In the genomic region with DNA sequence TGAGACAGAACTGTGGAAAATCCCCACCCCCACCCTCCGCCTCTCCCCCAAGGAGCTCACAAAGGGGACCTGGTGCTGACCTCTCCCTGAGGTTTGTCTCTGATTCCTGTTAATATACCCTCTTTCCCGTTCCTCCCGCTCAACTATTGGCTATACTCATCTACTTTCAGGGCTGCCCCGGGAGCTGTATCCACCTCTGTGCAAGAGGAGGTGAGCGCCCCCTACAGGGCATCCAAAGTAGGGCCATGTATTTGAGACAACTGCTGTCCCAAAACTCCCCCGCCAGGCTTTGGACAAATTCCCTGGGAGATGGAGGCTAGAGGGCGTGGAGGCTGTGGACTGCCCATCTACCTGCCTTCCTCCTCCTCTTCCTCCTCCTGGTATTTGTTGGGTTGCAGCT, we compare ENCODE assay signal across 8 mouse cellular contexts. TPM values are rescaled to one million over a fixed set of nuclear protein-coding genes. Genes with fewer than 3 reads are reported as not detected.
DNase-seq lines count a peak whose midpoint lies in the region; ATAC-seq and TF ChIP-seq lines count a peak whose summit lies in the region.

No protein-coding gene starts in this region.

- in situ Hi-C loops in Patski (cut with MboI; ENCODE audit: low pct_unique_long_range_greater_than_20kb), result no loop called here

- no peaks in the 10 kb centered on the region for H3K27me3 ChIP-seq in Patski

- ATAC-seq in frontal cortex, adult (ENCODE audit: low TSS enrichment), result 0 out of 2 replicates have a peak, but pooled peaks have one; percentile 38
- ATAC-seq in Patski, result no peak
- peak; percentile 76 for ATAC-seq in megakaryocyte progenitor cell, adult 5-6 weeks (replicated peaks; ENCODE audit: poor library complexity)

- POLR2A ChIA-PET in Patski (lab: Charles Lee), result interaction anchor here (0.6 to 0.9 kb wide), 4 partner anchors 16 to 41 kb away, joined by 3 to 4 read pairs (median 4); a partner anchor contains a TSS

- DNase-seq in frontal cortex, postnatal 25 days (ENCODE audit: low spot score in 2 of 2), result no peak
- no peak for DNase-seq in Patski (ENCODE audit: low read depth, low spot score)
- peak; percentile 84 for DNase-seq in cerebellum, adult 9-10 months
- DNase-seq in heart, adult 18-20 months, result peak; percentile 63 to 81
- peak; percentile 80 to 90 for DNase-seq in kidney, postnatal 36 days
- DNase-seq in testis, postnatal 14 days (ENCODE audit: low spot score), result peak; percentile 64

- CTCF ChIA-PET in Patski (lab: Charles Lee), result interaction anchor here (0.7 to 3.1 kb wide), 17 partner anchors 11 to 73 kb away, joined by 3 to 14 read pairs (median 4); no protein-coding TSS in a partner anchor

- TF ChIP-seq CTCF in Patski (IDR thresholded peaks at IDR 0.05), result peak; percentile 85

RNA-seq across cellular contexts. Expression of a gene that starts 38.2 kb away (rescaled TPM):
- 18.7 TPM for polyA plus RNA-seq in Patski (2021)
- 1 to 10 TPM; 5.7 TPM for total RNA-seq in heart, adult 18-20 months (2021)
- total RNA-seq in megakaryocyte progenitor cell, adult 5-6 weeks (2015), result 0.49 and 1.1 TPM in 2 replicates
- total RNA-seq in megakaryocyte progenitor cell, adult 5-6 weeks (2017), result 0.20 and 0.42 TPM in 2 replicates

RNA-seq across cellular contexts. Expression of a gene that starts 40.7 kb away (rescaled TPM):
- 43.1 TPM for polyA plus RNA-seq in Patski (2021)
- 1 to 10 TPM; 8.7 to 9.8 TPM for total RNA-seq in heart, adult 18-20 months (2021)
- total RNA-seq in megakaryocyte progenitor cell, adult 5-6 weeks (2015), result 3.3 and 7.4 TPM in 2 replicates
- 9.2 and 9.5 TPM in 2 replicates for total RNA-seq in megakaryocyte progenitor cell, adult 5-6 weeks (2017)

RNA-seq across cellular contexts. Expression of a gene that starts 53.1 kb away (rescaled TPM):
- polyA plus RNA-seq in Patski (2021), result 20.4 TPM
- 1 to 10 TPM; 5.5 to 7.0 TPM for total RNA-seq in heart, adult 18-20 months (2021)
- total RNA-seq in megakaryocyte progenitor cell, adult 5-6 weeks (2015), result 20.8 and 26.3 TPM in 2 replicates
- total RNA-seq in megakaryocyte progenitor cell, adult 5-6 weeks (2017), result 14.5 and 16.5 TPM in 2 replicates

Comparison
In these comparisons a context has a peak if more than half of its experiments do, and no peak if none do; other contexts are left out.
1. DNase-seq: peak in cerebellum, adult 9-10 months (single experiment), heart, adult 18-20 months (2 of 2), kidney, postnatal 36 days (2 of 2) and testis, postnatal 14 days (single experiment); none in frontal cortex, postnatal 25 days (0 of 2) and Patski (single experiment).